Mouse (Mus musculus) ES-Bruce4 (cell line): ENCODE data around the gene Ube2l3.

Experiments used
- CTCF ChIP-seq: IDR thresholded peaks from one replicate; pipeline ENCODE4 v1.8.1; 2011; ENCODE audit warnings: low read depth, low read length
- EP300 ChIP-seq: IDR thresholded peaks from 2 replicates; pipeline ENCODE4 v1.6.1; 2011; ENCODE audit warnings: low read depth, low read length; ENCODE audit not compliant: insufficient read depth

DNA sequence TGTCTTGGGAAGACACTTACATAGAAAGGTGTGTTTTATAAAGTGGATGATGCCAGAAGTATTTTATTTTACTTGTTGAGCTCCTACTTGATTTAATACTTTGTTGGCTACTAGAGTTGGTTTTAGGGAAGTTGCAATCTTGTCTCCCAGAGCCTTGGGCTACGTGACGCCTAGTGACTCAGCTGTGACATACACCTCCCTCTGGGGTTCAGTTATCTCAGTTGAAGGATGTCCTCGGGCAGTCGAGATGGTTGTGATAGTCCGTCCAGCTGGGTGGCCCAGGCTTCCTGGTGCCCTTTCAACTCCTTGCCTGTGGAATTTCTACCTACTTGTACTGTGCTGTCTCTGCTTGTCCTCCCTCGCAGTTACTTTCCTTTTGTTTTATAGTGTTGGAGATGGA lies 46.7 kb upstream of the Ube2l3 start:
- TF ChIP-seq CTCF (no peak), EP300 (0 out of 2 replicates have a peak, but pooled peaks have one; percentile 64)
